Mouse (Mus musculus) CH12.LX (cell line): ENCODE results near the gene Wnt4. TPM values are rescaled to one million over a fixed set of nuclear protein-coding genes. Genes with fewer than 3 reads are reported as not detected.

Experiments
- DNase-seq: peaks from one replicate; pipeline ENCODE4 v3.0.0-alpha.2; 2013; ENCODE audit errors: extremely low read depth
- H3K27ac ChIP-seq: 2 replicates; pipeline ENCODE4 v1.5.1; 2012; ENCODE audit warnings: low read depth, mild to moderate bottlenecking, control low read depth, moderate library complexity; ENCODE audit not compliant: insufficient read depth
- H3K27me3 ChIP-seq: replicated peaks from 2 replicates; pipeline ENCODE3; 2012; ENCODE audit warnings: inconsistent platforms
- H3K36me3 ChIP-seq, 2 experiments: replicated peaks in 1 of 2; 2 replicates each; pipeline versions ENCODE3 to v1.6.1; 2012; ENCODE audit warnings: inconsistent platforms in 1 of 2, low read length in 1 of 2, mild to moderate bottlenecking in 1 of 2, mixed read lengths in 1 of 2, moderate library complexity in 1 of 2; ENCODE audit not compliant: control insufficient read depth in 1 of 2, insufficient read depth in 1 of 2
- H3K4me1 ChIP-seq, 2 experiments: 2 replicates each; pipeline ENCODE4 v1.6.1; 2012; ENCODE audit warnings: inconsistent platforms in 1 of 2, moderate library complexity in 1 of 2; ENCODE audit not compliant: insufficient read depth in 2 of 2, control insufficient read depth in 1 of 2
- H3K4me2 ChIP-seq: 2 replicates; pipeline ENCODE4 v1.6.1; 2012; ENCODE audit warnings: low read depth, mild to moderate bottlenecking, control low read depth; ENCODE audit not compliant: poor library complexity, insufficient read depth, severe bottlenecking
- H3K4me3 ChIP-seq, 3 experiments: fragments of 150-350 bp in 1 of 3; sonication (generic) in 1 of 3; replicated peaks in 1 of 3; 2 replicates each; pipeline versions ENCODE3 to v1.5.1; 2011 to 2012; ENCODE audit warnings: low read depth in 2 of 3, low read length in 2 of 3, mild to moderate bottlenecking in 2 of 3, moderate library complexity in 2 of 3, control low read depth in 1 of 3, improper control_type of control experiment in 1 of 3, inconsistent platforms in 1 of 3, mixed read lengths in 1 of 3; ENCODE audit not compliant: poor library complexity in 1 of 3
- H3K79me2 ChIP-seq: replicated peaks from 2 replicates; pipeline ENCODE4 v1.6.1; 2012; ENCODE audit warnings: mild to moderate bottlenecking, moderate library complexity; ENCODE audit not compliant: control insufficient read depth, poor library complexity, insufficient read depth, severe bottlenecking; ENCODE audit errors: extremely low read depth
- H3K9ac ChIP-seq: 2 replicates; pipeline ENCODE4 v1.6.1; 2012; ENCODE audit warnings: low read depth, mild to moderate bottlenecking, control low read depth, moderate library complexity; ENCODE audit not compliant: insufficient read depth
- H3K9me3 ChIP-seq: replicated peaks from 2 replicates; pipeline ENCODE3; 2012; ENCODE audit warnings: low read length, inconsistent platforms, mixed read lengths
- BHLHE40 ChIP-seq: IDR thresholded peaks from 2 replicates; pipeline ENCODE4 v1.6.1; 2011; ENCODE audit warnings: mild to moderate bottlenecking, low read depth, low read length, improper control_type of control experiment
- CTCF ChIP-seq, 2 experiments: IDR thresholded peaks in 1 of 2; conservative IDR thresholded peaks in 1 of 2; 2 replicates each; pipeline ENCODE4 v1.5.1; 2011 to 2012; ENCODE audit warnings: low read depth in 2 of 2, low read length in 2 of 2, improper control_type of control experiment in 1 of 2, inconsistent platforms in 1 of 2, mild to moderate bottlenecking in 1 of 2, moderate library complexity in 1 of 2
- E2F4 ChIP-seq: IDR thresholded peaks from 2 replicates; pipeline ENCODE4 v1.6.1; 2011; ENCODE audit warnings: low read depth, low read length, improper control_type of control experiment; ENCODE audit not compliant: insufficient replicate concordance
- ELF1 ChIP-seq: IDR thresholded peaks from 2 replicates; pipeline ENCODE4 v1.6.1; 2014; ENCODE audit warnings: low read depth, mild to moderate bottlenecking, inconsistent platforms, low read length, improper control_type of control experiment
- EP300 ChIP-seq: IDR thresholded peaks from 2 replicates; pipeline ENCODE4 v1.6.1; 2011; ENCODE audit warnings: low read length, improper control_type of control experiment
- ETS1 ChIP-seq: conservative IDR thresholded peaks from 2 replicates; pipeline ENCODE4 v1.6.1; 2012; ENCODE audit warnings: low read depth, mild to moderate bottlenecking, inconsistent platforms, low read length, improper control_type of control experiment, moderate library complexity
- GABPA ChIP-seq: IDR thresholded peaks from 2 replicates; pipeline ENCODE4 v1.6.1; 2012; ENCODE audit warnings: low read depth, low read length, improper control_type of control experiment, inconsistent platforms; ENCODE audit not compliant: insufficient replicate concordance
- IRF4 ChIP-seq: IDR thresholded peaks from 2 replicates; pipeline ENCODE4 v1.6.1; 2014; ENCODE audit warnings: low read depth, mild to moderate bottlenecking, inconsistent platforms, low read length, improper control_type of control experiment
- JUND ChIP-seq: conservative IDR thresholded peaks from 2 replicates; pipeline ENCODE4 v1.6.1; 2011; ENCODE audit warnings: low read depth, low read length, improper control_type of control experiment
- KAT2A ChIP-seq: IDR thresholded peaks from 2 replicates; pipeline ENCODE4 v1.6.1; 2012; ENCODE audit warnings: low read length, improper control_type of control experiment, inconsistent platforms; ENCODE audit not compliant: insufficient replicate concordance
- MAZ ChIP-seq: IDR thresholded peaks from 2 replicates; pipeline ENCODE4 v1.6.1; 2012; ENCODE audit warnings: low read depth, mild to moderate bottlenecking, inconsistent platforms, low read length, improper control_type of control experiment, moderate library complexity
- MEF2A ChIP-seq: IDR thresholded peaks from 2 replicates; pipeline ENCODE4 v1.6.1; 2014; ENCODE audit warnings: low read depth, mild to moderate bottlenecking, inconsistent platforms, low read length, improper control_type of control experiment, borderline replicate concordance
- PAX5 ChIP-seq: IDR thresholded peaks from 2 replicates; pipeline ENCODE4 v1.6.1; 2012; ENCODE audit warnings: low read length, inconsistent platforms, mixed read lengths
- POLR2A ChIP-seq: IDR thresholded peaks from 2 replicates; pipeline ENCODE4 v1.6.1; 2011; ENCODE audit warnings: low read depth, mild to moderate bottlenecking, improper control_type of control experiment, low read length
- POLR2AphosphoS2 ChIP-seq: IDR thresholded peaks from 2 replicates; pipeline ENCODE4 v1.6.1; 2011; ENCODE audit warnings: low read depth, low read length, improper control_type of control experiment
- RAD21 ChIP-seq: IDR thresholded peaks from 2 replicates; pipeline ENCODE4 v1.6.1; 2011; ENCODE audit warnings: low read depth, mild to moderate bottlenecking, low read length, improper control_type of control experiment, moderate library complexity
- TBP ChIP-seq: conservative IDR thresholded peaks from 2 replicates; pipeline ENCODE4 v1.6.1; 2011; ENCODE audit warnings: low read depth, low read length, improper control_type of control experiment
- TCF12 ChIP-seq: IDR thresholded peaks from 2 replicates; pipeline ENCODE4 v1.6.1; 2014; ENCODE audit warnings: low read depth, mild to moderate bottlenecking, inconsistent platforms, low read length, improper control_type of control experiment
- dilution Hi-C: fragments of 300-500 bp; cut with MboI; formaldehyde crosslinking; loops from 2 replicates; pipeline ENCODE4 v1.14.3; 2020; ENCODE audit warnings: low sequenced_read_pairs; ENCODE audit not compliant: extremely low pct_unique_long_range_greater_than_20kb, extremely low pct_ligation_motif_present
- in situ Hi-C: fragments of 300-500 bp; cut with MboI; formaldehyde crosslinking; loops from 3 replicates; pipeline ENCODE4 v1.14.3; 2019; ENCODE audit warnings: low sequenced_read_pairs, low pct_ligation_motif_present, low pct_unique_long_range_greater_than_20kb, mixed read lengths
- polyA plus RNA-seq: library from polyadenylated mRNA; unstranded; fragments of >175 nt; gene quantifications from 2 replicates; pipeline ENCODE4 v1.2.1, GENCODE M21; 2012; ENCODE audit warnings: low read depth; ENCODE audit not compliant: insufficient read length
- total RNA-seq, 2 experiments: library from RNA; depleted of rRNA; stranded (reverse); fragments of 300-350 nt in 1 of 2; fragments of >200 nt in 1 of 2; gene quantifications; 2 replicates each; pipeline ENCODE4 v1.2.3; 2012 to 2014

Wnt4 gene
- total and polyA plus RNA-seq, 3 experiments = not detected

- Histone ChIP-seq H3K79me2 (no peaks in the 10 kb centered on the region), H3K4me2 (no peak overlapping the region), H3K4me1 (no peaks in the 10 kb centered on the region), H3K36me3 (peaks cover 49 to 76% of the 10 kb centered on the region in 2 experiments), H3K27ac (no peak overlapping the region), H3K27me3 (no peaks in the 10 kb centered on the region), H3K4me3 (no peak overlapping the region), H3K9ac (no peak overlapping the region), H3K9me3 (no peaks in the 10 kb centered on the region)
- in situ Hi-C loops = no loop called here
- dilution Hi-C loops = no loop called here
- 0 out of 4 replicates have a peak, but pooled peaks of 1 of the 2 experiments have one; percentile 13 for TF ChIP-seq CTCF (conservative IDR thresholded peaks at IDR 0.05 in 1 of 2, IDR thresholded peaks at IDR 0.05 in 1 of 2; ENCODE audit: low read depth in 2 of 2, low read length in 2 of 2)
- no peak for TF ChIP-seq PAX5
- no peak for TF ChIP-seq TCF12
- TF ChIP-seq JUND = no peak
- TF ChIP-seq BHLHE40 = no peak
- no peak for TF ChIP-seq IRF4
- TF ChIP-seq POLR2AphosphoS2 = no peak
- TF ChIP-seq ELF1 = no peak
- DNase-seq = no peak
These were observed 38.9 kb downstream of the Wnt4 start for GRCm38 (mm10) chr4:137316027-137316770.

- dilution Hi-C loops (no loop called here), in situ Hi-C loops (no loop called here)
- H3K27ac ChIP-seq = no peak overlapping the region
- H3K4me1 ChIP-seq = no peaks in the 10 kb centered on the region
- H3K27me3 ChIP-seq = no peaks in the 10 kb centered on the region
- no peaks in the 10 kb centered on the region for H3K9me3 ChIP-seq
- H3K79me2 ChIP-seq = peaks cover 35% of the 10 kb centered on the region
- H3K36me3 ChIP-seq = peaks cover 65 to 86% of the 10 kb centered on the region in 2 experiments
- DNase-seq = no peak
- no peak overlapping the region for H3K4me2 ChIP-seq
- H3K4me3 ChIP-seq = no peak overlapping the region
- no peak for TF ChIP-seq POLR2A
- TF ChIP-seq ETS1 = no peak
- TF ChIP-seq GABPA = no peak
- no peak for TF ChIP-seq E2F4
- no peak for TF ChIP-seq RAD21
- no peak for TF ChIP-seq MAZ
- TF ChIP-seq BHLHE40 = no peak
- TF ChIP-seq JUND = no peak
- TF ChIP-seq CTCF (conservative IDR thresholded peaks at IDR 0.05 in 1 of 2, IDR thresholded peaks at IDR 0.05 in 1 of 2; ENCODE audit: low read depth in 2 of 2, low read length in 2 of 2) = no peak
- TF ChIP-seq TBP = no peak
- TF ChIP-seq EP300 = no peak
- no peak for TF ChIP-seq MEF2A
- no peak for TF ChIP-seq KAT2A
- H3K9ac ChIP-seq = no peak overlapping the region
These were observed 47.6 kb downstream of the Wnt4 start for GRCm38 (mm10) chr4:137324926-137325325.
